Mouse (Mus musculus) lung, postnatal 0 days (tissue): ENCODE data around the gene Inpp5f.

ENCODE experiments used
- CTCF ChIP-seq: IDR thresholded peaks from 2 replicates; pipeline ENCODE4 v1.5.1; 2016; ENCODE audit warnings: antibody characterized with exemption, mild to moderate bottlenecking
- EP300 ChIP-seq: IDR thresholded peaks from 2 replicates; pipeline ENCODE4 v1.6.1; 2016; ENCODE audit warnings: antibody characterized with exemption, mild to moderate bottlenecking, control low read depth

DNA sequence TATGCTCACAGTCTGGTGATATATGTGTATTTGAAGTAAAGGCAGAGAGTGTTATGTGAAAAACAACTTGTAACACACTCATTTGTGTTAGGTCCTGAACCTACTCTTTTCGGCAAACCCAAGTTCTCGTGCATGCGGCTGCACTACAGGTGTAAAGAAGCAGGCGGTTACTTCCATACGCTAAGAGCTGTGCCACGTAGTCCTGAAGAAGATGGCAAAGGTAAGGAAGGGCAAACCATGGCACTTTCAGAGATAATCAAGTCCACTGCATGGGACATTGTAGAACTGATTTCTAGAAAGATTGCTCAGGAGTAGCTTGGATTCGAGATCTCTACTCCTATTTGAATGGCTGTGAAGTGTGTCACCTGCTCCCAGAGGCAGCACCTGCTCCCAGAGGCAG, 81.0 kb downstream of the Inpp5f start:
- TF ChIP-seq CTCF: no peak
- TF ChIP-seq EP300: no peak
